Mouse (Mus musculus) heart, adult 2 months (tissue): Measurements from ENCODE around the gene Olig2. TPM values are rescaled to one million over a fixed set of nuclear protein-coding genes. Genes with fewer than 3 reads are reported as not detected.

ENCODE experiments used
- DNase-seq, 2 experiments: peaks; one replicate each; pipeline ENCODE4 v3.0.0; 2021
- H3K27ac ChIP-seq: fragments of 200-600 bp; 2 replicates; pipeline ENCODE4 v1.8.1; 2022
- H3K27me3 ChIP-seq: fragments of 200-500 bp; 2 replicates; pipeline ENCODE4 v1.6.1; 2012; ENCODE audit warnings: mild to moderate bottlenecking, low read length, inconsistent platforms, mixed read lengths; ENCODE audit not compliant: control insufficient read depth, insufficient read depth
- H3K36me3 ChIP-seq: fragments of 200-500 bp; 2 replicates; pipeline ENCODE4 v1.6.1; 2012; ENCODE audit warnings: low read length, inconsistent platforms; ENCODE audit not compliant: control insufficient read depth, insufficient read depth
- H3K4me1 ChIP-seq: fragments of 200-500 bp; 2 replicates; pipeline ENCODE4 v1.6.1; 2011; ENCODE audit warnings: low read length; ENCODE audit not compliant: control insufficient read depth, insufficient read depth
- H3K4me3 ChIP-seq: fragments of 200-600 bp; 2 replicates; pipeline ENCODE4 v1.8.1; 2022
- H3K79me2 ChIP-seq: fragments of 200-500 bp; replicated peaks from 2 replicates; pipeline ENCODE4 v1.6.1; 2012; ENCODE audit warnings: mild to moderate bottlenecking, inconsistent platforms, low read length, moderate library complexity, mixed read lengths; ENCODE audit not compliant: control insufficient read depth, insufficient read depth
- H3K9ac ChIP-seq: fragments of 200-500 bp; 2 replicates; pipeline ENCODE4 v1.6.1; 2012; ENCODE audit warnings: low read depth, mild to moderate bottlenecking, control low read depth, inconsistent platforms, low read length, mixed read lengths
- CTCF ChIP-seq: fragments of 200-600 bp; IDR thresholded peaks from 2 replicates; pipeline ENCODE4 v1.8.1; 2022; ENCODE audit warnings: antibody characterized with exemption, mild to moderate bottlenecking, moderate library complexity
- EP300 ChIP-seq: fragments of 200-500 bp; IDR thresholded peaks from 2 replicates; pipeline ENCODE4 v1.6.1; 2011; ENCODE audit warnings: low read depth, low read length, control low read depth; ENCODE audit not compliant: insufficient read depth
- POLR2A ChIP-seq: fragments of 200-500 bp; IDR thresholded peaks from 2 replicates; pipeline ENCODE4 v1.6.1; 2011; ENCODE audit warnings: mild to moderate bottlenecking, low read depth, low read length, control low read depth; ENCODE audit not compliant: insufficient read depth
- WGBS: fragments of 180-500 bp; shearing (Covaris S2); methylation state at CpG from one replicate; pipeline ENCODE4 v1.1.7; 2018; 5-methylcytosine and 5-hydroxymethylcytosine counted together
- intact Hi-C: fragments of 180-260 bp; cut with DNase I; formaldehyde crosslinking; loops from one replicate; pipeline ENCODE4 v1.15.1; 2025
- polyA plus RNA-seq: library from polyadenylated mRNA; depleted of rRNA; stranded (reverse); fragments of >200 nt; gene quantifications from 2 replicates; pipeline ENCODE4 v1.2.3, GENCODE M21; 2012
- total RNA-seq, 2 experiments: library from RNA; stranded (reverse); gene quantifications; 2 replicates each; pipeline ENCODE4 v1.2.3; 2021

Gene Olig2
- total and polyA plus RNA-seq, 3 experiments: not detected

DNA sequence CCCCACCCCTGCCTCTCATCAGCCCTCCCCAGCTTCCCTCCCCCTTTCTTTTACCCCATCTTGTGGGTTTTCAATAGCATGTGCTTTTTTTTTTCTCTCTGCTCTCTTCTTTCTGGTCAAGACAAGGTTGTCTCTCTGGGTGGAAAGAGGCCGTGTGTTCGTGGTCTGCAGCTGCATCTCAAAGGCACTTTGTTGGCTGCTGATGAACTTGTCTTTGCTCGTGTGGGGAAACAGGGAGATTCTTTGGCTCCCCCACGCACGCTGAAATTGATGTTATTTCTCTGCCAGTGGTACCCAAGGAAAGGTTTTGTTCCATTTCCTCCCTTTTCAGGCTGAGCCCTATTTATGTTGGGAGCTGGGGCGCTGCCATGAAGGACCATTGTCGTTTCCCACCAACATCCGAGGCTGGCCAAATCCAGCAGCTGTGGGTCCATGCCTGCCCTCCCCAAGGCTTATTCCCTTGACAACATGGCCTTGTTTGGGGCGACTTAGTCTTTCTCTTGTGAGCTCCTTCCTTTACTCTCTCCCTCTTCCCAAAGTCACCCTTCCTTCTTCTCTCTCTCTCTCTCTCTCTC lies 33.5 kb upstream of the Olig2 start:
- H3K27me3 ChIP-seq: no peaks in the 10 kb centered on the region
- intact Hi-C loops: no loop called here
- H3K79me2 ChIP-seq: no peaks in the 10 kb centered on the region
- no peak overlapping the region for H3K9ac ChIP-seq
- no peak for TF ChIP-seq POLR2A
- TF ChIP-seq EP300: no peak
- no peak for TF ChIP-seq CTCF
- WGBS: 71% methylated on average over 9 of the region's 9 CpGs
- no peak overlapping the region for H3K4me3 ChIP-seq
- H3K27ac ChIP-seq: no peak overlapping the region
- H3K36me3 ChIP-seq: no peaks in the 10 kb centered on the region
- no peak for DNase-seq
- H3K4me1 ChIP-seq: no peaks in the 10 kb centered on the region

- no peaks in the 10 kb centered on the region for H3K79me2 ChIP-seq
- no peak overlapping the region for H3K4me3 ChIP-seq
- H3K9ac ChIP-seq: no peak overlapping the region
- H3K36me3 ChIP-seq: no peaks in the 10 kb centered on the region
- intact Hi-C loops: no loop called here
- no peak overlapping the region for H3K27ac ChIP-seq
- no peak for DNase-seq
- no peaks in the 10 kb centered on the region for H3K4me1 ChIP-seq
- H3K27me3 ChIP-seq: no peaks in the 10 kb centered on the region
- 75% methylated on average over 15 of the region's 15 CpGs for WGBS
- no peak for TF ChIP-seq EP300
- no peak for TF ChIP-seq CTCF
- no peak for TF ChIP-seq POLR2A
Observed at GRCm38 (mm10) chr16:91192672-91193354, 32.4 kb upstream of the Olig2 start.

DNA sequence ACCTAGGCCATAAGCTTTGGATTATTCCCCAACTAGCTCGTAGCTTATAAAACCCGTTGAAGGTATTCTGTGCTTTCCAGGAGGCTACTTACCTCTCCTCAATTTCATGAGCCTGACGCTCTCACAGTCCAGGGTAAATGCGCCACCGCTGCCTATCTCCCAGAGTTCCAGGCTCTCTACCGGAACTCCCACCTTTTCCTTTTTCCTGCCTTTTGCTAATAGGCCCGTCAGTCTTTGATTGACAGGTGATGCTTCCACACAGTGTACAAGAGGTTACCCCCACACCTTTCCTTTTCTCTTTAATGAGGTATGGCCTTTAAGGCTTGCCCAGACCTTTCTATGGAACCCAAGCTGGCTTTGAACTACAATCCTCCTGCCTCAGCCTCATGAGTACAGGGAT lies 25.4 kb upstream of the Olig2 start:
- WGBS: 82% methylated on average over 7 of the region's 7 CpGs
- DNase-seq: no peak
- Histone ChIP-seq H3K4me3 (no peak overlapping the region), H3K79me2 (no peaks in the 10 kb centered on the region), H3K27ac (no peak overlapping the region), H3K4me1 (no peaks in the 10 kb centered on the region), H3K27me3 (no peaks in the 10 kb centered on the region), H3K9ac (no peak overlapping the region), H3K36me3 (no peaks in the 10 kb centered on the region)
- intact Hi-C loops: no loop called here
- TF ChIP-seq CTCF: no peak
- no peak for TF ChIP-seq EP300
- TF ChIP-seq POLR2A: no peak

GRCm38 (mm10) chr16:91202989-91203388 lies 22.3 kb upstream of the Olig2 start:
- Histone ChIP-seq H3K4me1 (no peaks in the 10 kb centered on the region), H3K36me3 (no peaks in the 10 kb centered on the region), H3K27ac (no peak overlapping the region), H3K79me2 (no peaks in the 10 kb centered on the region), H3K4me3 (no peak overlapping the region), H3K27me3 (no peaks in the 10 kb centered on the region), H3K9ac (no peak overlapping the region)
- no peak for DNase-seq
- TF ChIP-seq CTCF: no peak
- TF ChIP-seq POLR2A: no peak
- no peak for TF ChIP-seq EP300
- 83% methylated on average over 3 of the region's 3 CpGs for WGBS
- intact Hi-C loops: no loop called here

DNA sequence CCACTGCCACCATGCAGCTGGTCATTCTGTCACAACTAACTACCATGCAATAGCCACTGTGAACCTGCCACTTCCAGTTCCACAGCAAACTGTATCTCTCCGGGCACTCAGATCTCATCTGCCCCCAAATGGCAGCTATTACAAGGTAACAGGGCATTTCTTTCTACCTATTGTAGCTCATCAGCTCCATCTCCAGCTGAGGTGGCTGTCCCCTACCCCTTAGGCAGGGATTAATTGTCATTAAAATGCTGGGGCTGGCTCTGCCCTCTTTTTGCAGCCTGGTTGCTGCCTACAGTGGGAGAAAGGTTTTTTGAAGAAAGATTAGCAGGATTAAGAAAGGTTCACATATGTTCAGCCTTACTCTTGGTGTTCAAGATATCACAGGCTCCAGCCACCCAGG lies 18.9 kb upstream of the Olig2 start:
- no peaks in the 10 kb centered on the region for H3K27me3 ChIP-seq
- 82% methylated on average over 1 of the region's 1 CpGs for WGBS
- no peak for TF ChIP-seq EP300
- TF ChIP-seq POLR2A: no peak
- TF ChIP-seq CTCF: no peak
- no peak overlapping the region for H3K27ac ChIP-seq
- intact Hi-C loops: no loop called here
- no peaks in the 10 kb centered on the region for H3K36me3 ChIP-seq
- H3K4me1 ChIP-seq: no peaks in the 10 kb centered on the region
- DNase-seq: no peak
- no peak overlapping the region for H3K9ac ChIP-seq
- H3K79me2 ChIP-seq: no peaks in the 10 kb centered on the region
- H3K4me3 ChIP-seq: no peak overlapping the region

DNA sequence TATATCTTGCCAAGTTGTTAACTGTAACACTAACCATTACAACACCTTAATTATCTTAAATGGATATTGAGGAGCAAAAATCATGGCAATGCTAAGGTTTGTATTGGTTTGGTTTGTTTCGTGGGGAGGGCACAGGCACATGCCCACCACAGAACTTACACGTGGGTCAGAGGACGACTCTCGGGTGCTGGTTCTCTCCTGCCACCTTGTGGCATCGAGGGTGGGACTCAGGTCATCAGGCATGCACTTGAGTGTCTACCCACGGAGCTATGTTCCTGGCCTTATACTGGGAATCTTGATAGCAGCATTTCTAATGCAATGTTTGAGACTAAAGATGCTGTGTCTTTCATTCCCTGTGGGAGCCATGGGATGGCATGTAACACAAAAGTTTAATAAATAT lies 8.2 kb upstream of the Olig2 start:
- H3K27me3 ChIP-seq: peaks cover 20% of the 10 kb centered on the region
- DNase-seq: no peak
- no peak overlapping the region for H3K4me3 ChIP-seq
- no peaks in the 10 kb centered on the region for H3K4me1 ChIP-seq
- H3K36me3 ChIP-seq: no peaks in the 10 kb centered on the region
- intact Hi-C loops: no loop called here
- H3K79me2 ChIP-seq: no peaks in the 10 kb centered on the region
- H3K27ac ChIP-seq: no peak overlapping the region
- 30% methylated on average over 6 of the region's 6 CpGs for WGBS
- no peak overlapping the region for H3K9ac ChIP-seq
- no peak for TF ChIP-seq CTCF
- TF ChIP-seq EP300: no peak
- no peak for TF ChIP-seq POLR2A
